Mouse (Mus musculus) heart, embryonic 15.5 days (tissue): ENCODE data around the gene Rgs6. TPM values are rescaled to one million over a fixed set of nuclear protein-coding genes. Genes with fewer than 3 reads are reported as not detected.

Experiments used
- ATAC-seq: fragments of 200-750 bp; cut with Nextera tagmentation; replicated peaks from 2 replicates; pipeline ENCODE4 v1.8.0; 2017; ENCODE audit warnings: low read depth, moderate TSS enrichment; ENCODE audit not compliant: insufficient number of reproducible peaks, insufficient read depth, low FRiP score
- H3K27ac ChIP-seq: fragments of 300-500 bp; sonication (generic); 2 replicates; pipeline ENCODE4 v1.5.1; 2015; ENCODE audit warnings: mild to moderate bottlenecking, inconsistent platforms
- H3K27me3 ChIP-seq: fragments of 300-500 bp; sonication (generic); 2 replicates; pipeline ENCODE4 v1.6.1; 2015; ENCODE audit warnings: inconsistent platforms
- H3K36me3 ChIP-seq: fragments of 300-500 bp; sonication (generic); 2 replicates; pipeline ENCODE4 v1.6.1; 2015; ENCODE audit warnings: mild to moderate bottlenecking, inconsistent platforms
- H3K4me1 ChIP-seq: fragments of 300-500 bp; sonication (generic); replicated peaks from 2 replicates; pipeline ENCODE4 v1.6.1; 2015; ENCODE audit warnings: inconsistent platforms
- H3K4me2 ChIP-seq: fragments of 300-500 bp; sonication (generic); 2 replicates; pipeline ENCODE4 v1.6.1; 2015; ENCODE audit warnings: inconsistent platforms, mild to moderate bottlenecking, moderate library complexity
- H3K4me3 ChIP-seq: fragments of 300-500 bp; sonication (generic); 2 replicates; pipeline ENCODE4 v1.5.1; 2015; ENCODE audit warnings: mild to moderate bottlenecking, inconsistent platforms
- H3K9ac ChIP-seq: fragments of 300-500 bp; sonication (generic); 2 replicates; pipeline ENCODE4 v1.6.1; 2015; ENCODE audit warnings: mild to moderate bottlenecking, inconsistent platforms
- H3K9me3 ChIP-seq: fragments of 300-500 bp; sonication (generic); replicated peaks from 2 replicates; pipeline ENCODE4 v1.6.1; 2016; ENCODE audit warnings: inconsistent platforms
- WGBS: fragments of 180-500 bp; shearing (Covaris S2); methylation state at CpG from one replicate; pipeline ENCODE4 v1.1.7; 2015; ENCODE audit warnings: mixed read lengths; 5-methylcytosine and 5-hydroxymethylcytosine counted together
- polyA plus RNA-seq: library from polyadenylated mRNA; unstranded; fragments of >200 nt; fragmentation: Nextera tagmentation; extraction: Ambion mirVana; gene quantifications from 2 replicates; pipeline ENCODE4 v1.2.1, GENCODE M21; 2015

The Rgs6 gene
- 11.2 and 12.3 TPM in 2 replicates for polyA plus RNA-seq

DNA sequence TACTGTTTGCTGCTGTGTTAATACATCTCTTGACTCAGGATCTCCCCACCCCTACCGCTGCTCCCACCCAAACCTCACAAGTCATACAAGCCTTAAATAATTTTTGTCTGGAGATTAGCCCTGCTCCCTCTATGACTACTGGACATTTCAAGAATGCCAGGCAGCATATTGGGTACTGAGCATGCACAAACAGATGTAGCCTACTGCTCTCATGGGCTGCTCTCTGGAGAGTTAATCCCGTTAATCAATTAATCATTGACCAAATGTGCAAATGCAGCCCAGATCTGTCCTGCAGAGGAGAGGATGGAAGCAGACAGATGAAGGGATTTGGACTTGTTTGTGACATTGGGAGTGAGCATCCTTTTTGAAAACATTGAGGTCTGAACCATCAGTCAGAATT is at the start of gene Rgs6:
Gene Rgs6 (plus strand): TSS at position 276 of the 400 bp plus-strand sequence.
- no peaks in the 10 kb centered on the region for H3K9me3 ChIP-seq
- peaks cover 6% of the 10 kb centered on the region for H3K4me1 ChIP-seq
- ATAC-seq = no peak
- no peaks in the 10 kb centered on the region for H3K27me3 ChIP-seq
- H3K9ac ChIP-seq = no peak within 1 kb of the TSS
- peak within 1 kb of the TSS; percentile 52 for H3K4me2 ChIP-seq
- WGBS = 86% methylated on average over 2 of the region's 2 CpGs
- no peaks in the 10 kb centered on the region for H3K36me3 ChIP-seq
- H3K27ac ChIP-seq = no peak within 1 kb of the TSS
- 0 out of 2 replicates have a peak within 1 kb of the TSS, but pooled peaks have one; percentile 11 for H3K4me3 ChIP-seq

DNA sequence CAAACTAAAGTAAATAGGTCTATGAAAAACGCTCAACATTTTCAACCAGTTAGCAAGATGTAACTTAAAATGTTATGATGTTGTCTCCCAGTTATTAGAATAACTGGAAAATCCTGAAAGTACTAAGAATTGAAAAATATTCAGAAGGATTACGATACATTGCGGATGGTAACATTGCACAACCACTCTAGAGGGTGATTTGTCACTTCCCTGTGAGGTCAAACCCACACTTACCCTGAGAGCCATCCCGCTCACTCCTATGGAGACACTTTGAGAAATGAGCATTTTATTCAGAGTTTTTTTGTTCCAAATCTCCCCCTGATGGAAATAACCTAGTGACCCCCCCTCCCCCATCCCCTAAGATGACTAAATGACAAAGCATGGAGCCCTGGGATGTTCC is 41.0 kb upstream of the Rgs6 start:
- no peak overlapping the region for H3K4me2 ChIP-seq
- no peak overlapping the region for H3K27ac ChIP-seq
- no peaks in the 10 kb centered on the region for H3K9me3 ChIP-seq
- H3K4me3 ChIP-seq = no peak overlapping the region
- no peaks in the 10 kb centered on the region for H3K36me3 ChIP-seq
- no peak overlapping the region for H3K9ac ChIP-seq
- no peak for ATAC-seq
- 89% methylated on average over 4 of the region's 4 CpGs for WGBS
- H3K27me3 ChIP-seq = no peaks in the 10 kb centered on the region
- H3K4me1 ChIP-seq = no peaks in the 10 kb centered on the region

DNA sequence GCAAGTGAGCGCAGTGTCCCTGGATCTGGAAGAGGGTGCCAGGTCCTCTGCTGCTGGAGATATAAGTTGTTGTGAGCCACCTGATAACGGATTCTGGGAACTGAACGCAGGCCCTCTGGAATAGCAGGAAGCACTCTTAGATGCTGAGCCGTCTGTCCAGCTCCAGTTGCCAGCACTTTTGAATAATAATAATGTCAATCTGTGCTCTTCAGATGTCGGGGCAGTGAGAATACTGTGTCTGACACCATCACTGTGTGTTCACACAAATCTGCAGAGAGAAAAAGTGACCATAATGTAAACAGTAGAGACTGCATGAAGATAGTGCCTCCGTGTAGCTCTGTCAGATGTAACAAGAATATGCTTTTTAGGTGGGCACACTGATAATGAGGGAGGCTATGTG is 38.9 kb upstream of the Rgs6 start:
- no peaks in the 10 kb centered on the region for H3K4me1 ChIP-seq
- no peak overlapping the region for H3K9ac ChIP-seq
- H3K9me3 ChIP-seq = no peaks in the 10 kb centered on the region
- no peak overlapping the region for H3K4me3 ChIP-seq
- no peak overlapping the region for H3K4me2 ChIP-seq
- no peak overlapping the region for H3K27ac ChIP-seq
- 55% methylated on average over 6 of the region's 6 CpGs for WGBS
- H3K27me3 ChIP-seq = no peaks in the 10 kb centered on the region
- H3K36me3 ChIP-seq = no peaks in the 10 kb centered on the region
- ATAC-seq = no peak

DNA sequence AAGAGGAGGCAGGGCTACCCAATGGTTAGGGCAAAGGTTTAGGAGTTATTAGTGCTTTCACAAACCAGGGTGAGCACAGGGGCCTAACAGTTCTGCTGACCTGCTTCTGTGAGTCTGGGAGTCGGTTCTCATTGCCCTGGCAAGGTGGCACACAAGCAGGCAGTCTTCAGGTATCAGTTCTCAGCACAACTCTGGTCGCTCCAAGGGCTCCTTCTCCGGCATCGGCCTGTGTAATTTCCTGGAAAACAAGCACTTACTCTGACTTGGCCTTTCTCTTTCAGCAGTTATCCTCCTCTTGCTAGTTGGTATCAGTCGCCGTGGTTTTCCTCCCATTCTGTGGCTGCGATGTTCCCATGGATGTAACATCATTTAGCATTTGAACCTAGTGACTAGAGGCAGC is 38.0 kb upstream of the Rgs6 start:
- Histone ChIP-seq H3K36me3 (no peaks in the 10 kb centered on the region), H3K4me3 (no peak overlapping the region), H3K4me1 (no peaks in the 10 kb centered on the region), H3K27ac (no peak overlapping the region), H3K9ac (no peak overlapping the region), H3K9me3 (no peaks in the 10 kb centered on the region), H3K27me3 (no peaks in the 10 kb centered on the region), H3K4me2 (no peak overlapping the region)
- WGBS = 81% methylated on average over 7 of the region's 7 CpGs
- no peak for ATAC-seq

DNA sequence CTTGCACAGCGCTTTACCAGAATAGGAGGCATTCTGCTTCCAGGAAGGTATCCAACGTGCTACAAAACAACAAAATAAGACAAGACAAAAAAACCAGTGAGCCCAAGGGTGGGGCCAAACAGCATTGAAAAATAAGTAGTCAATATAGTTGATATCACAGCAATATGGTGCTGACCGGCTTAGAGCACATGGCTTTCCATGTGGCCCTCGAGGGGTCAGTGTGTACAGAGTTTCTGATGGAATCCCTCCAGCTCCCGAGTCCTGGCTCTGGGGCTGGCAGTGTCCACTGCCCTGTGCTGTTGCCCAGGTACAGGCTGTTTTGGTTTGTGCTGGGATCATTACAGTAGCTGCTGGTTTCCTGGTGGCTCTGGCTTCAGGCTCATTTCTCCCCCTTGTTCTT is 35.7 kb upstream of the Rgs6 start:
- Histone ChIP-seq H3K9ac (no peak overlapping the region), H3K4me2 (no peak overlapping the region), H3K9me3 (no peaks in the 10 kb centered on the region), H3K4me1 (no peaks in the 10 kb centered on the region), H3K36me3 (no peaks in the 10 kb centered on the region), H3K27ac (no peak overlapping the region), H3K4me3 (no peak overlapping the region), H3K27me3 (no peaks in the 10 kb centered on the region)
- ATAC-seq = no peak
- 89% methylated on average over 5 of the region's 5 CpGs for WGBS

DNA sequence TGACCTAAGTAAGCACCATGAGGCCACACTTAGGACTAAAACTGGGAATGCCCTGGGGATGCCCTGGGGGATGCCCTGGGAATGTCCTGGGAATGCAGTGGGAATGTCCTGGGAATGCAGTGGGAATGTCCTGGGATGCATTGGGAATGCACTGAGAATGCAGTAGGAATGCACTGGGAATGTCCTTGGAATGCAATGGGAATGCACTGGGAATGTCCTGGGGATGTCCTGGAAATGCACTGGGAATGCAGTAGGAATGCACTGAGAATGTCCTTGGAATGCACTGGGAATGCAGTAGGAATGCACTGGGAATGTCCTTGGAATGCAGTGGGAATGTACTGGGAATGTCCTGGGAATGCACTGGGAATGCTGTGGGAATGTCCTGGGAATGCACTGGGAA is 25.2 kb upstream of the Rgs6 start:
- Histone ChIP-seq H3K27me3 (no peaks in the 10 kb centered on the region), H3K4me1 (no peaks in the 10 kb centered on the region), H3K9ac (no peak overlapping the region), H3K36me3 (no peaks in the 10 kb centered on the region), H3K4me2 (no peak overlapping the region), H3K27ac (no peak overlapping the region), H3K4me3 (no peak overlapping the region), H3K9me3 (no peaks in the 10 kb centered on the region)
- ATAC-seq = no peak

DNA sequence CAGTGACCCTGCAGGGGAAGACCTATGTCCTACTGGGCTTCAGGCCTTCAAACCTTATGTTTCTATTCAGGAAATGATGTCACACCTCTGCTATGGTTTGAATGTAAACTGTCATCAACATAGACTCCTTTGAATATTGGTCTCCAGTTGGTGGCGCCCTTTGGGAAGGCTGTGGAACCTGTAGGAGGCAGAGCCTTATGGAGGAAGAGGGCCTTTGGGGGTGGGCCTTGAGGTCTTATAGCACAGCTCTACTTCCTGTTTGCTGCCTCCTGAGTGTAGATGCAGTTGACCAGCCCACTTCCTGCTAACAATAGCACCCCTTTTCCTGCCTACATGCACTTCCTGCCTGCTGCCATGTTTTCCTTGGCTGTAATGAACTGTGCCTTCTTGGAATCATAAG is 19.7 kb upstream of the Rgs6 start:
- Histone ChIP-seq H3K4me2 (no peak overlapping the region), H3K9ac (no peak overlapping the region), H3K27me3 (no peaks in the 10 kb centered on the region), H3K27ac (no peak overlapping the region), H3K4me3 (no peak overlapping the region), H3K9me3 (no peaks in the 10 kb centered on the region), H3K36me3 (no peaks in the 10 kb centered on the region), H3K4me1 (no peaks in the 10 kb centered on the region)
- WGBS = 88% methylated on average over 1 of the region's 1 CpGs
- no peak for ATAC-seq

DNA sequence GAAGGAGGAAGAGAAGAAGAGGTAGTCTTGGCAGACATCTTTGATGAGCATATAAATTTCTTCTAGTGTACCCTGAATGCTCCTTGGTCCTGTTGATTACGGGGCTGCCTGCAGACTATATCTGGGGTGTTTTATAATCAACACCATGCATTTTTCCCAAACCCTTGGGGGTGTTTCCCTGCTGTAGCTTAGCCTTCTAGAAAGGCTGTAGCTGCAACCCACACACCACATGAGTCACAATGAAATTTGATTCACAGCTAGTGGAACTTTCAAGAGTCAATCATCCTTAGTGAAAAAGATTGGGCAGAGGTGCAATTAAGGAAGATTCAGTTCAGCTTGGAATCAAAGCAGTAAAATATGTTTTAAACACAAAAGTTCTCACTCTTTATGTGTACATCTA is 15.4 kb upstream of the Rgs6 start:
- Histone ChIP-seq H3K4me1 (no peaks in the 10 kb centered on the region), H3K4me2 (no peak overlapping the region), H3K4me3 (no peak overlapping the region), H3K9me3 (no peaks in the 10 kb centered on the region), H3K36me3 (no peaks in the 10 kb centered on the region), H3K27me3 (no peaks in the 10 kb centered on the region), H3K27ac (no peak overlapping the region), H3K9ac (no peak overlapping the region)
- 91% methylated on average over 1 of the region's 1 CpGs for WGBS
- ATAC-seq = no peak

DNA sequence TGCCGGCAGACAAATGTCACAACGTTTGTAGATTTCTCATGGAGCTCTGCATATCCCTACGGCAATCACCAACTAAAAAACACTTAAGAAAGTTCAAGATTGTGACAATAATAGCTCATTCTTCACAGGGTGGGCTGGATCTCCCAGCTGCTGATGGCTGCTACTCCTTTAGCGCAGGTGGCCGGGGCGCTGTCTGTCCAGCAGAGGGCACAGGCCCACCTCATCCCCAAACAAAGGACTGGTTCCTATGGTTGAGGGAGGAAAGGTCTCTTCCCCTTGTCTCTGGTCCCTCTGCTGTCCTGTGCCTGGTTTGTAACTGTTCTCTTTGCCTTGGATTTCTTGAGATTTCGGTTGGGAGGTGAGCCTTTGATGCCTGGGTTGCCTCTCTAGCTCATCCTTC is 1.5 kb upstream of the Rgs6 start:
- 39% methylated on average over 7 of the region's 7 CpGs for WGBS
- peaks cover 6% of the 10 kb centered on the region for H3K4me1 ChIP-seq
- H3K9me3 ChIP-seq = no peaks in the 10 kb centered on the region
- H3K27ac ChIP-seq = no peak overlapping the region
- H3K27me3 ChIP-seq = no peaks in the 10 kb centered on the region
- no peaks in the 10 kb centered on the region for H3K36me3 ChIP-seq
- ATAC-seq = no peak
- H3K4me3 ChIP-seq = no peak overlapping the region
- H3K9ac ChIP-seq = no peak overlapping the region
- H3K4me2 ChIP-seq = no peak overlapping the region

DNA sequence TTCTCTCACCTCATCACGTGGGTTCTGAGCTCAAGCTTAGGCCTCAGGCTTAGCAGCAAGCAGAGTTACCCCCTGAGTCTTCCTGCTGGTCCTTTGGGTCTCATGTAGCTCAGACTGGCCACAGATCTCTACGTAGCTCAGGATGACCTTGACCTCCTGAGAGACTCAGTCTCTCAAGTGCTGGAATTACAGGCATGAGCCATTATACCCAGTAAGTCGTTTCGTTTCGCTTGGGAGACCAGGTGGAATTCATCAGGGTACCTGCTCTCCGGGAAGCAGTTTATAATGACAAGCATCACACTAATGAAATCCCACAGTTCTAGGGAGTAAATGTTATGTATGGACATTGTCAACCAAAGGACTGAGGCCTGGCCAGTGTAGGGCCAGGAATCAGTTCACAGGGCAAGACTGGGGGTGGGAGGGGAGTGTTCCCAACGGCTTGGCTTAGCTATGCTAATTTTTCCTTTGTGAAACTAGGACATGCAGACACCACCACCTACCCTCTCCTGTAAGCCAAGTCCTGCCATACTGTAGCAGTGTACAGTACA is 670 bp upstream of the Rgs6 start:
- no peak for ATAC-seq
- no peak overlapping the region for H3K27ac ChIP-seq
- WGBS = 67% methylated on average over 7 of the region's 7 CpGs

DNA sequence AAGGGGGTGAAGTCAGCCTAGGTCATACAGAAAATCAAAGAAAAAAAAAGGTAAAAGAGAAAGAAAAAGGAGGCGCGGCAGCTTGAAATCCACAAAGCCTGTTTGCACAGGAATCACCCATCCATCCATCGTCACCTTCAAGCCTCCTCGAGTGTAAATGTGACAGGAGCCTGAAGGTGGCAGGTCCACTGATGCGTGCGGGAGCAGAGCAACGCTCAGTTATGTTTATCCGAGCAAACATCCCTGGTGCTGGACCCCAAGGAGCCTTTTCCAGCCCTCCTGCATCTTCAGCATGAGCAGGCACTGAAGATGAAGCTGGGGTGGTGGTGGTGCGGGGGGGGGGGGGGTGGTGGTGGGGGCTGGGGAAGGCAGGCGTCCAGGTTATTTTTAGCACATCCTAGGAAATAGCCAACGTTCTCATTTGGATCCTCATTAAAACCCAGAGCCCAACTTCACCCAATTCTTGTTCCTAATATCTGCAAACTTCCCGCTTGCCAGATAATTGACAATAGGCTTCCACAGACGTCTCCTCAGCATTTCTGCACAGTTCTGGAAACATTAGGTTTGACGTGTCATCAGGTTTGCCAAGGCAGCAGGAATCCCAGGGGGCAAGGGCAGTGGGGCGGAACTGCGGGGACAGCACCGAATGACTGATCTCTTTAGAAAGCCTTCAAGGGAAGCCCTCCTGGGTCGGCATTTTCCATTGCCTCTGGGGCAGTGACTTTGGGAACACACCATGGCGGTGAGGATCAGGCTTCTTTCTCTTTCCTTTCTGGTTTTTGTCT is 946 bp downstream of the Rgs6 start:
- H3K4me3 ChIP-seq = 0 out of 2 replicates have a peak overlapping the region, but pooled peaks have one; percentile 11
- no peak overlapping the region for H3K9ac ChIP-seq
- H3K9me3 ChIP-seq = 0 out of 2 replicates have a peak, but pooled peaks cover 4% of the 10 kb centered on the region
- H3K36me3 ChIP-seq = no peaks in the 10 kb centered on the region
- H3K27me3 ChIP-seq = no peaks in the 10 kb centered on the region
- 27% methylated on average over 18 of the region's 19 CpGs for WGBS
- H3K27ac ChIP-seq = no peak overlapping the region
- H3K4me1 ChIP-seq = peaks cover 6% of the 10 kb centered on the region
- ATAC-seq = no peak
- H3K4me2 ChIP-seq = peak overlapping the region; percentile 52

More for the DNA sequence above, 670 bp upstream of the Rgs6 start:
- H3K9me3 ChIP-seq = no peaks in the 10 kb centered on the region
- no peak overlapping the region for H3K4me3 ChIP-seq
- H3K4me1 ChIP-seq = peaks cover 6% of the 10 kb centered on the region
- no peaks in the 10 kb centered on the region for H3K36me3 ChIP-seq
- no peak overlapping the region for H3K4me2 ChIP-seq
- H3K27me3 ChIP-seq = no peaks in the 10 kb centered on the region
- no peak overlapping the region for H3K9ac ChIP-seq

DNA sequence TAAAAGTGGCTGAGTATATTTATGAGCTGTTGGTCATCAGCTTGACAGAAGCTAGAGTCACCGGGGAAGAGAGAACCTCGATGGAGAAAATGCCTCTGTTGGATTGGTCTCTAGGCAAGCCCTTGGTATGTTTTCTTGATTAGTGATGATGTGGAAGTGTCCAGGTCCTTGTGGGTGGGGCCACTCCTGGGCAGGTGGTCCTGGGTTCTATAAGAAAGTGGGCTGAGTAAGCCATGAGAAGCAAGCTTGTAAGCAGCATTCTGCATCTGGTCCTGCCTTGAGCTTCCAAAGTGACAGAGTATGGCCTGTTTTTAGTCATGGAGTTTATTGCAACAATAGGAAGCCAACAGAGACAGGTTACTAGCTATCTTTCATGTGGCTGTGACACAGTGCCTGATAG is 10.9 kb downstream of the Rgs6 start:
- Histone ChIP-seq H3K27ac (no peak overlapping the region), H3K4me1 (peaks cover 2% of the 10 kb centered on the region), H3K9ac (no peak overlapping the region), H3K4me2 (no peak overlapping the region), H3K36me3 (no peaks in the 10 kb centered on the region), H3K4me3 (no peak overlapping the region), H3K9me3 (no peaks in the 10 kb centered on the region), H3K27me3 (no peaks in the 10 kb centered on the region)
- WGBS = 85% methylated on average over 2 of the region's 2 CpGs
- no peak for ATAC-seq
